ENCODE assay signal across 22 mouse cellular contexts in the genomic region with DNA sequence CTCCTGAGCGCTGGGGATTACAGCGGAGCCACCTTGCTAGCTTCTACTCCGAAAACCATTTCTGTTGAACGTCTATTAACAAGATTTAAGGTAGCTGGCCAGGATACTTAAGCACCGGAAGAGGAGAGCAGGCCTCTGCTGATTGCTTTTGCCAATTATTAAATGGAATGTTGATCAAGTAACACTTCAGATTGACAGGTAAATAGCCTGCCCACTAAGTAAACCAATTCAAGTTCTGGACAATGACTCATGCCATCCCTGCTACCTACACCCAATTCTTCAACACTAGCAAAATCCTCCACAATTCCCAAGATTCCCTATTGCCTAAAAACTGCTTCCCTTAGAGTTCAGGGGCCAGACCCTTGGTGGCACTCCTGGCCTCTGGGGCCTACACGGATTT. TPM values are rescaled to one million over a fixed set of nuclear protein-coding genes. Genes with fewer than 3 reads are reported as not detected.
DNase-seq lines count a peak whose midpoint lies in the region; ATAC-seq and TF ChIP-seq lines count a peak whose summit lies in the region.
"Had no signal": no experiment of that assay in that cellular context is flagged by ENCODE, and none has a peak within 500 bp of the region (broad histone marks: within the 10 kb centered on the region; RNA-seq: fewer than 3 reads in every experiment).

No protein-coding gene starts in this region.

- no peak for DNase-seq in lung, adult 2 months
- DNase-seq in lung, postnatal 25 days (ENCODE audit: low spot score) = peak; percentile 46
- no peak for DNase-seq in lung, postnatal 14 days
- DNase-seq in stomach, postnatal 0 days (ENCODE audit: low spot score) = no peak
- no peak for DNase-seq in gastrocnemius, adult 18-20 months (ENCODE audit: low spot score)
- DNase-seq: adrenal gland, adult 2 months; adrenal gland, postnatal 10 days; adrenal gland, postnatal 25 days; cerebellum, adult 11 months; cerebellum, adult 18-20 months; cerebellum, adult 8-10 months; cerebellum, adult 9-11 months; cerebellum, postnatal 14 days; cerebellum, postnatal 36 days; embryo, embryonic 11 days had no signal

- no peak overlapping the region for H3K4me2 ChIP-seq in lung, embryonic 16.5 days (ENCODE audit: low read depth, low read length)
- no peak overlapping the region for H3K4me2 ChIP-seq in stomach, postnatal 0 days (replicated peaks; ENCODE audit: low read depth)
- H3K4me2 ChIP-seq: embryonic facial prominence, embryonic 13.5 days; embryonic facial prominence, embryonic 15.5 days; forebrain, embryonic 12.5 days had no signal

- no peaks in the 10 kb centered on the region for H3K27me3 ChIP-seq in lung, embryonic 16.5 days (ENCODE audit: control insufficient read depth, insufficient read depth, low read depth, low read length)
- H3K27me3 ChIP-seq in stomach, postnatal 0 days (ENCODE audit: control insufficient read depth, insufficient read depth, low read length) = no peaks in the 10 kb centered on the region
- H3K27me3 ChIP-seq: embryonic facial prominence, embryonic 13.5 days; embryonic facial prominence, embryonic 15.5 days; forebrain, embryonic 12.5 days had no signal

- ATAC-seq in lung, embryonic 16.5 days (ENCODE audit: low read depth) = peak; percentile 20
- peak; percentile 60 for ATAC-seq in stomach, postnatal 0 days (ENCODE audit: low FRiP score, low TSS enrichment)
- ATAC-seq: forebrain, embryonic 14.5 days had no signal

- H3K9me3 ChIP-seq in lung, embryonic 16.5 days (ENCODE audit: control insufficient read depth, low read length) = no peaks in the 10 kb centered on the region
- H3K9me3 ChIP-seq in stomach, postnatal 0 days (ENCODE audit: control insufficient read depth, low read length) = no peaks in the 10 kb centered on the region
- H3K9me3 ChIP-seq: embryonic facial prominence, embryonic 13.5 days; embryonic facial prominence, embryonic 15.5 days; forebrain, embryonic 10.5 days; forebrain, embryonic 12.5 days had no signal

- H3K36me3 ChIP-seq in lung, embryonic 16.5 days (ENCODE audit: control insufficient read depth, insufficient read depth, low read length) = no peaks in the 10 kb centered on the region
- no peaks in the 10 kb centered on the region for H3K36me3 ChIP-seq in stomach, postnatal 0 days (ENCODE audit: control insufficient read depth, insufficient read depth, low read length)
- H3K36me3 ChIP-seq: embryonic facial prominence, embryonic 13.5 days; embryonic facial prominence, embryonic 15.5 days; forebrain, embryonic 10.5 days; forebrain, embryonic 12.5 days had no signal

- H3K9ac ChIP-seq in lung, embryonic 16.5 days (ENCODE audit: low read length) = no peak overlapping the region
- H3K9ac ChIP-seq in stomach, postnatal 0 days (ENCODE audit: low read length) = no peak overlapping the region
- H3K9ac ChIP-seq: embryonic facial prominence, embryonic 13.5 days; embryonic facial prominence, embryonic 15.5 days; forebrain, embryonic 12.5 days had no signal

- WGBS in lung, embryonic 16.5 days = 54% methylated on average over 6 of the region's 6 CpGs
- WGBS in lung, adult 2 months = 70% methylated on average over 6 of the region's 6 CpGs
- WGBS in stomach, postnatal 0 days = 65% methylated on average over 6 of the region's 6 CpGs

- no peak for TF ChIP-seq POLR2A in lung, adult 2 months (IDR thresholded peaks at IDR 0.05; ENCODE audit: borderline replicate concordance, extremely low read depth, low read depth, low read length)

- H3K27ac ChIP-seq in lung, embryonic 16.5 days (ENCODE audit: low read length) = peak overlapping the region; percentile 38
- H3K27ac ChIP-seq in stomach, postnatal 0 days (replicated peaks) = peak overlapping the region; percentile 41; the same call in 1 of the 2 replicates
- H3K27ac ChIP-seq: embryonic facial prominence, embryonic 13.5 days; embryonic facial prominence, embryonic 15.5 days; forebrain, embryonic 10.5 days; forebrain, embryonic 12.5 days had no signal

- peaks cover 31% of the 10 kb centered on the region for H3K4me1 ChIP-seq in lung, embryonic 16.5 days (replicated peaks; ENCODE audit: control insufficient read depth, insufficient read depth, low read length)
- H3K4me1 ChIP-seq in lung, adult 2 months (ENCODE audit: control insufficient read depth, insufficient read depth, low read length) = peaks cover 14% of the 10 kb centered on the region
- H3K4me1 ChIP-seq in stomach, postnatal 0 days (replicated peaks; ENCODE audit: control insufficient read depth, insufficient read depth) = 0 out of 2 replicates have a peak, but pooled peaks cover 6% of the 10 kb centered on the region

- no peak for TF ChIP-seq EP300 in stomach, postnatal 0 days (optimal IDR thresholded peaks at IDR 0.05)

- TF ChIP-seq CTCF in lung, adult 2 months (IDR thresholded peaks at IDR 0.05; ENCODE audit: insufficient read depth, low read length) = no peak
- TF ChIP-seq CTCF in stomach, postnatal 0 days (IDR thresholded peaks at IDR 0.05; ENCODE audit: low read depth) = no peak

- H3K4me3 ChIP-seq in lung, embryonic 16.5 days (ENCODE audit: low read length) = no peak overlapping the region
- no peak overlapping the region for H3K4me3 ChIP-seq in lung, adult 2 months (replicated peaks; ENCODE audit: extremely low read depth, low read depth, low read length)
- no peak overlapping the region for H3K4me3 ChIP-seq in stomach, postnatal 0 days (ENCODE audit: low read depth, low read length)
- H3K4me3 ChIP-seq: embryonic facial prominence, embryonic 13.5 days; embryonic facial prominence, embryonic 15.5 days; erythroblast, embryonic 14.5 days; forebrain, embryonic 10.5 days; forebrain, embryonic 12.5 days had no signal

RNA-seq across cellular contexts. Expression of a gene that starts 48.5 kb away (rescaled TPM):
- 9.5 and 15.6 TPM in 2 replicates for polyA plus RNA-seq in lung, embryonic 16.5 days (2015; fragmentation: Nextera tagmentation; extraction: Ambion mirVana)
- 33.5 and 34.1 TPM in 2 replicates for polyA plus RNA-seq in lung, adult 2 months (2012; rRNA removed)
- 11.2 and 11.6 TPM in 2 replicates for polyA plus RNA-seq in stomach, postnatal 0 days (2015; fragmentation: Nextera tagmentation; extraction: Ambion mirVana)
- total RNA-seq in gastrocnemius, adult 18-20 months (2021) = 10 to 100 TPM in 1 of 2 experiments, 1 to 10 TPM in 1; 9.7 to 13.3 TPM
